Mouse (Mus musculus) heart, embryonic 13.5 days (tissue): ENCODE results near the gene Timm50. TPM values are rescaled to one million over a fixed set of nuclear protein-coding genes. Genes with fewer than 3 reads are reported as not detected.

Experiments
- ATAC-seq: fragments of 200-750 bp; cut with Nextera tagmentation; 2 replicates; pipeline ENCODE4 v1.8.0; 2017; ENCODE audit warnings: moderate TSS enrichment; ENCODE audit not compliant: insufficient number of reproducible peaks, low FRiP score, low TSS enrichment; ENCODE audit errors: extremely low read depth
- H3K27ac ChIP-seq: fragments of 300-500 bp; sonication (generic); replicated peaks from 2 replicates; pipeline ENCODE4 v1.5.1; 2015; ENCODE audit warnings: moderate library complexity, mild to moderate bottlenecking, inconsistent platforms
- H3K27me3 ChIP-seq: fragments of 300-500 bp; sonication (generic); replicated peaks from 2 replicates; pipeline ENCODE4 v1.6.1; 2015; ENCODE audit warnings: mild to moderate bottlenecking, inconsistent platforms
- H3K36me3 ChIP-seq: fragments of 300-500 bp; sonication (generic); 2 replicates; pipeline ENCODE4 v1.6.1; 2015; ENCODE audit warnings: mild to moderate bottlenecking, inconsistent platforms
- H3K4me1 ChIP-seq: fragments of 300-500 bp; sonication (generic); 2 replicates; pipeline ENCODE4 v1.6.1; 2015; ENCODE audit warnings: inconsistent platforms
- H3K4me2 ChIP-seq: fragments of 300-500 bp; sonication (generic); 2 replicates; pipeline ENCODE4 v1.6.1; 2015; ENCODE audit warnings: inconsistent platforms, mild to moderate bottlenecking, moderate library complexity
- H3K4me3 ChIP-seq: fragments of 300-500 bp; sonication (generic); 2 replicates; pipeline ENCODE4 v1.5.1; 2015; ENCODE audit warnings: moderate library complexity, mild to moderate bottlenecking, inconsistent platforms
- H3K9ac ChIP-seq: fragments of 300-500 bp; sonication (generic); 2 replicates; pipeline ENCODE4 v1.6.1; 2015; ENCODE audit warnings: inconsistent platforms, mild to moderate bottlenecking, moderate library complexity
- H3K9me3 ChIP-seq: fragments of 300-500 bp; sonication (generic); 2 replicates; pipeline ENCODE4 v1.6.1; 2016; ENCODE audit warnings: inconsistent platforms
- WGBS: fragments of 180-500 bp; shearing (Covaris S2); methylation state at CpG from one replicate; pipeline ENCODE4 v1.1.7; 2015; ENCODE audit warnings: mixed read lengths; 5-methylcytosine and 5-hydroxymethylcytosine counted together
- polyA plus RNA-seq: library from polyadenylated mRNA; unstranded; fragments of >200 nt; fragmentation: Nextera tagmentation; extraction: Ambion mirVana; gene quantifications from 2 replicates; pipeline ENCODE4 v1.2.1, GENCODE M21; 2015

The Timm50 gene
- polyA plus RNA-seq, 1 experiment from 2014 or later, result 114 TPM

- H3K4me2 ChIP-seq, result peak overlapping the region; percentile 83
- H3K9me3 ChIP-seq, result no peaks in the 10 kb centered on the region
- peaks cover 100% of the 10 kb centered on the region for H3K27me3 ChIP-seq
- H3K27ac ChIP-seq, result no peak overlapping the region
- H3K4me3 ChIP-seq, result peak overlapping the region; percentile 59
- no peaks in the 10 kb centered on the region for H3K36me3 ChIP-seq
- peak overlapping the region; percentile 78 for H3K9ac ChIP-seq
- 6% methylated on average over 56 of the region's 63 CpGs for WGBS
- no peak for ATAC-seq
- H3K4me1 ChIP-seq, result peaks cover 17% of the 10 kb centered on the region
Measured at GRCm38 (mm10) chr7:28294481-28294880, 17.4 kb downstream of the Timm50 start.

- no peak for ATAC-seq
- H3K4me3 ChIP-seq, result peak within 1 kb of the TSS; percentile 45
Measured at GRCm38 (mm10) chr7:28290638-28291590, 21.0 kb downstream of the Timm50 start, which contains the start of gene Selenov. Gene Selenov (minus strand): TSS chr7:28291186.

GRCm38 (mm10) chr7:28290165-28290564 is 21.7 kb downstream of the Timm50 start:
- Histone ChIP-seq H3K27me3 (peaks cover 89% of the 10 kb centered on the region), H3K9ac (peak overlapping the region; percentile 58; the same call in 1 of the 2 replicates), H3K9me3 (no peaks in the 10 kb centered on the region), H3K4me2 (peak overlapping the region; percentile 69), H3K27ac (no peak overlapping the region), H3K36me3 (no peaks in the 10 kb centered on the region), H3K4me1 (peaks cover 17% of the 10 kb centered on the region), H3K4me3 (peak overlapping the region; percentile 45)
- WGBS, result under 1% methylated on average over 18 of the region's 18 CpGs
- no peak for ATAC-seq

More at GRCm38 (mm10) chr7:28290638-28291590, 21.0 kb downstream of the Timm50 start, which contains the start of gene Selenov:
- Histone ChIP-seq H3K4me1 (peaks cover 17% of the 10 kb centered on the region), H3K9me3 (no peaks in the 10 kb centered on the region), H3K36me3 (no peaks in the 10 kb centered on the region), H3K27ac (no peak within 1 kb of the TSS), H3K4me2 (peak within 1 kb of the TSS; percentile 69), H3K9ac (peak within 1 kb of the TSS; percentile 58), H3K27me3 (peaks cover 97% of the 10 kb centered on the region)
- under 1% methylated on average over 52 of the region's 52 CpGs for WGBS

GRCm38 (mm10) chr7:28280630-28281029 is 31.2 kb downstream of the Timm50 start:
- H3K27ac ChIP-seq, result no peak overlapping the region
- H3K36me3 ChIP-seq, result no peaks in the 10 kb centered on the region
- peaks cover 8% of the 10 kb centered on the region for H3K4me1 ChIP-seq
- H3K9me3 ChIP-seq, result no peaks in the 10 kb centered on the region
- H3K4me2 ChIP-seq, result no peak overlapping the region
- WGBS, result 67% methylated on average over 7 of the region's 7 CpGs
- no peak for ATAC-seq
- H3K27me3 ChIP-seq, result no peaks in the 10 kb centered on the region
- no peak overlapping the region for H3K9ac ChIP-seq
- no peak overlapping the region for H3K4me3 ChIP-seq

GRCm38 (mm10) chr7:28278279-28278652 is 33.6 kb downstream of the Timm50 start:
- Histone ChIP-seq H3K27ac (0 out of 2 replicates have a peak overlapping the region, but pooled peaks have one; percentile 61), H3K9me3 (no peaks in the 10 kb centered on the region), H3K4me2 (peak overlapping the region; percentile 83), H3K36me3 (peaks cover 2% of the 10 kb centered on the region), H3K27me3 (no peaks in the 10 kb centered on the region), H3K4me1 (peaks cover 8% of the 10 kb centered on the region), H3K4me3 (peak overlapping the region; percentile 72), H3K9ac (peak overlapping the region; percentile 92)
- ATAC-seq, result no peak
- WGBS, result 75% methylated on average over 7 of the region's 7 CpGs

- H3K27ac ChIP-seq, result peak within 1 kb of the TSS; percentile 61
- H3K9ac ChIP-seq, result peak within 1 kb of the TSS; percentile 92
- H3K27me3 ChIP-seq, result no peaks in the 10 kb centered on the region
- H3K36me3 ChIP-seq, result peaks cover 6% of the 10 kb centered on the region
- peaks cover 8% of the 10 kb centered on the region for H3K4me1 ChIP-seq
- peak; percentile 45; the same call in 1 of the 2 replicates for ATAC-seq
- peak within 1 kb of the TSS; percentile 83 for H3K4me2 ChIP-seq
- no peaks in the 10 kb centered on the region for H3K9me3 ChIP-seq
- 2% methylated on average over 68 of the region's 68 CpGs for WGBS
- peak within 1 kb of the TSS; percentile 72 for H3K4me3 ChIP-seq
Measured at GRCm38 (mm10) chr7:28277615-28278278, 34.1 kb downstream of the Timm50 start, which contains the start of gene Eid2b. Gene Eid2b (plus strand): TSS chr7:28277739.

GRCm38 (mm10) chr7:28277237-28277614 is 34.6 kb downstream of the Timm50 start:
- ATAC-seq, result no peak
- no peaks in the 10 kb centered on the region for H3K27me3 ChIP-seq
- no peak overlapping the region for H3K9ac ChIP-seq
- H3K4me1 ChIP-seq, result peaks cover 8% of the 10 kb centered on the region
- 55% methylated on average over 8 of the region's 8 CpGs for whole genome bisulfite sequencing
- peaks cover 11% of the 10 kb centered on the region for H3K36me3 ChIP-seq
- no peak overlapping the region for H3K27ac ChIP-seq
- H3K4me2 ChIP-seq, result no peak overlapping the region
- no peak overlapping the region for H3K4me3 ChIP-seq
- H3K9me3 ChIP-seq, result no peaks in the 10 kb centered on the region

GRCm38 (mm10) chr7:28271761-28272160 is 40.1 kb downstream of the Timm50 start:
- Histone ChIP-seq H3K4me3 (no peak overlapping the region), H3K4me1 (peaks cover 11% of the 10 kb centered on the region), H3K36me3 (peaks cover 38% of the 10 kb centered on the region), H3K27ac (no peak overlapping the region), H3K9ac (no peak overlapping the region), H3K4me2 (no peak overlapping the region), H3K27me3 (no peaks in the 10 kb centered on the region), H3K9me3 (no peaks in the 10 kb centered on the region)
- 64% methylated on average over 3 of the region's 3 CpGs for WGBS
- ATAC-seq, result no peak

GRCm38 (mm10) chr7:28269355-28269754 is 42.5 kb downstream of the Timm50 start:
- no peak overlapping the region for H3K4me2 ChIP-seq
- H3K27me3 ChIP-seq, result no peaks in the 10 kb centered on the region
- H3K9me3 ChIP-seq, result no peaks in the 10 kb centered on the region
- H3K27ac ChIP-seq, result no peak overlapping the region
- H3K4me3 ChIP-seq, result no peak overlapping the region
- peaks cover 38% of the 10 kb centered on the region for H3K36me3 ChIP-seq
- 91% methylated on average over 12 of the region's 12 CpGs for WGBS
- H3K9ac ChIP-seq, result no peak overlapping the region
- ATAC-seq, result no peak
- peaks cover 11% of the 10 kb centered on the region for H3K4me1 ChIP-seq

GRCm38 (mm10) chr7:28268576-28268975 is 43.3 kb downstream of the Timm50 start:
- H3K9me3 ChIP-seq, result no peaks in the 10 kb centered on the region
- peak overlapping the region; percentile 86 for H3K27ac ChIP-seq
- WGBS, result 30% methylated on average over 16 of the region's 16 CpGs
- peak overlapping the region; percentile 92 for H3K4me3 ChIP-seq
- H3K27me3 ChIP-seq, result no peaks in the 10 kb centered on the region
- ATAC-seq, result no peak
- peaks cover 38% of the 10 kb centered on the region for H3K36me3 ChIP-seq
- H3K4me2 ChIP-seq, result peak overlapping the region; percentile 90
- peak overlapping the region; percentile 98 for H3K9ac ChIP-seq
- H3K4me1 ChIP-seq, result peaks cover 11% of the 10 kb centered on the region

- peak overlapping the region; percentile 92 for H3K4me3 ChIP-seq
- H3K4me2 ChIP-seq, result peak overlapping the region; percentile 90
- WGBS, result under 1% methylated on average over 50 of the region's 62 CpGs
- H3K27me3 ChIP-seq, result no peaks in the 10 kb centered on the region
- H3K27ac ChIP-seq, result peak overlapping the region; percentile 86
- peaks cover 34% of the 10 kb centered on the region for H3K36me3 ChIP-seq
- peak overlapping the region; percentile 98 for H3K9ac ChIP-seq
- H3K4me1 ChIP-seq, result peaks cover 11% of the 10 kb centered on the region
- H3K9me3 ChIP-seq, result no peaks in the 10 kb centered on the region
- peak; percentile 35; the same call in 1 of the 2 replicates for ATAC-seq
Measured at GRCm38 (mm10) chr7:28268042-28268531, 43.8 kb downstream of the Timm50 start.
